Mouse (Mus musculus): Measurements from ENCODE around the gene Vmn2r8.

- TF ChIP-seq ZNF384 (IDR thresholded peaks at IDR 0.05; ENCODE audit: low read depth, low read length) (no peak), MAFK (IDR thresholded peaks at IDR 0.05; ENCODE audit: insufficient read depth, low read depth, low read length) (no peak), ZC3H11A (IDR thresholded peaks at IDR 0.05; ENCODE audit: borderline replicate concordance, low read depth, low read length) (no peak)
These were observed 58.1 kb downstream of the Vmn2r8 start for GRCm38 (mm10) chr5:108750328-108751210.
